Mouse (Mus musculus) midbrain, embryonic 11.5 days (tissue): ENCODE measurements around the gene Morf4l1. TPM values are rescaled to one million over a fixed set of nuclear protein-coding genes. Genes with fewer than 3 reads are reported as not detected.
"Not testable (repeated sequence)": the region's sequence is repeated elsewhere in the genome, so short reads cannot be mapped to it uniquely, and the experiment has no call there.

Source experiments
- ATAC-seq: fragments of 200-750 bp; cut with Nextera tagmentation; 2 replicates; pipeline ENCODE4 v1.8.0; 2017; ENCODE audit warnings: moderate TSS enrichment, moderate library complexity; ENCODE audit not compliant: low FRiP score
- DNase-seq: peaks from one replicate; pipeline ENCODE4 v3.0.0; 2015; ENCODE audit warnings: low spot score; ENCODE audit errors: missing footprints
- H3K27ac ChIP-seq: fragments of 300-500 bp; sonication (generic); 2 replicates; pipeline ENCODE4 v1.5.1; 2014; ENCODE audit warnings: low read depth, low read length
- H3K27me3 ChIP-seq: fragments of 300-500 bp; sonication (generic); 2 replicates; pipeline ENCODE4 v1.6.1; 2014; ENCODE audit warnings: mild to moderate bottlenecking, low read length, moderate library complexity, mixed read lengths; ENCODE audit not compliant: control insufficient read depth, insufficient read depth
- H3K36me3 ChIP-seq: fragments of 300-500 bp; sonication (generic); 2 replicates; pipeline ENCODE4 v1.6.1; 2014; ENCODE audit warnings: mild to moderate bottlenecking, low read length, moderate library complexity, mixed read lengths; ENCODE audit not compliant: control insufficient read depth, insufficient read depth
- H3K4me1 ChIP-seq: fragments of 300-500 bp; sonication (generic); 2 replicates; pipeline ENCODE4 v1.6.1; 2014; ENCODE audit warnings: low read length; ENCODE audit not compliant: control insufficient read depth, insufficient read depth
- H3K4me2 ChIP-seq: fragments of 300-500 bp; sonication (generic); 2 replicates; pipeline ENCODE4 v1.6.1; 2014; ENCODE audit warnings: mild to moderate bottlenecking, moderate library complexity
- H3K4me3 ChIP-seq: fragments of 300-500 bp; sonication (generic); 2 replicates; pipeline ENCODE4 v1.5.1; 2014; ENCODE audit warnings: low read depth, low read length
- H3K9ac ChIP-seq: fragments of 300-500 bp; sonication (generic); 2 replicates; pipeline ENCODE4 v1.6.1; 2014; ENCODE audit warnings: low read length
- H3K9me3 ChIP-seq: fragments of 300-500 bp; sonication (generic); 2 replicates; pipeline ENCODE4 v1.6.1; 2016; ENCODE audit warnings: low read length; ENCODE audit not compliant: control insufficient read depth
- WGBS: fragments of 180-500 bp; shearing (Covaris S2); extraction: QIAGEN DNeasy Blood & Tissue Kit; methylation state at CpG from one replicate; pipeline ENCODE4 v1.1.7; 2014; 5-methylcytosine and 5-hydroxymethylcytosine counted together
- polyA plus RNA-seq: library from polyadenylated mRNA; unstranded; fragments of >200 nt; fragmentation: Nextera tagmentation; extraction: Ambion mirVana; gene quantifications from 2 replicates; pipeline ENCODE4 v1.2.1, GENCODE M21; 2014

Gene Morf4l1
- polyA plus RNA-seq, 1 experiment from 2014 or later = 573 TPM

- WGBS = 85% methylated on average over 9 of the region's 9 CpGs
- no peaks in the 10 kb centered on the region for H3K27me3 ChIP-seq
- no peaks in the 10 kb centered on the region for H3K9me3 ChIP-seq
- no peak overlapping the region for H3K27ac ChIP-seq
- no peaks in the 10 kb centered on the region for H3K36me3 ChIP-seq
- H3K9ac ChIP-seq = no peak overlapping the region
- no peaks in the 10 kb centered on the region for H3K4me1 ChIP-seq
- H3K4me3 ChIP-seq = no peak overlapping the region
- no peak for ATAC-seq
- DNase-seq = no peak
- no peak overlapping the region for H3K4me2 ChIP-seq
These were observed 54.6 kb downstream of the Morf4l1 start for GRCm38 (mm10) chr9:90059828-90060573.

GRCm38 (mm10) chr9:90056716-90057115 lies 57.9 kb downstream of the Morf4l1 start:
- DNase-seq (no peak), ATAC-seq (no peak)
- 75% methylated on average over 2 of the region's 2 CpGs for WGBS
- Histone ChIP-seq H3K27me3 (no peaks in the 10 kb centered on the region), H3K4me3 (no peak overlapping the region), H3K4me1 (peaks cover 4% of the 10 kb centered on the region), H3K27ac (no peak overlapping the region), H3K9me3 (no peaks in the 10 kb centered on the region), H3K4me2 (no peak overlapping the region), H3K9ac (no peak overlapping the region), H3K36me3 (no peaks in the 10 kb centered on the region)

GRCm38 (mm10) chr9:90055911-90056310 lies 58.7 kb downstream of the Morf4l1 start:
- Histone ChIP-seq H3K27me3 (no peaks in the 10 kb centered on the region), H3K36me3 (no peaks in the 10 kb centered on the region), H3K4me1 (peaks cover 4% of the 10 kb centered on the region), H3K27ac (no peak overlapping the region), H3K4me3 (no peak overlapping the region), H3K9ac (no peak overlapping the region), H3K9me3 (no peaks in the 10 kb centered on the region), H3K4me2 (no peak overlapping the region)
- no peak for DNase-seq
- WGBS = 79% methylated on average over 3 of the region's 3 CpGs
- ATAC-seq = no peak

- ATAC-seq (no peak), DNase-seq (no peak)
- no peaks in the 10 kb centered on the region for H3K27me3 ChIP-seq
- H3K36me3 ChIP-seq = no peaks in the 10 kb centered on the region
- WGBS = 62% methylated on average over 5 of the region's 5 CpGs
- H3K9ac ChIP-seq = no peak overlapping the region
- H3K4me3 ChIP-seq = no peak overlapping the region
- H3K4me2 ChIP-seq = no peak overlapping the region; the same call in 1 of the 2 replicates
- H3K9me3 ChIP-seq = no peaks in the 10 kb centered on the region
- no peak overlapping the region for H3K27ac ChIP-seq
- H3K4me1 ChIP-seq = peaks cover 4% of the 10 kb centered on the region
These were observed 59.2 kb downstream of the Morf4l1 start for GRCm38 (mm10) chr9:90055409-90055808.

GRCm38 (mm10) chr9:90054371-90055145 lies 60.0 kb downstream of the Morf4l1 start:
- Histone ChIP-seq H3K27me3 (no peaks in the 10 kb centered on the region), H3K4me1 (peaks cover 4% of the 10 kb centered on the region), H3K4me2 (peak overlapping the region; percentile 78), H3K9ac (peak overlapping the region; percentile 66), H3K4me3 (peak overlapping the region; percentile 46), H3K27ac (no peak overlapping the region), H3K9me3 (no peaks in the 10 kb centered on the region), H3K36me3 (no peaks in the 10 kb centered on the region)
- peak; percentile 94 for DNase-seq
- under 1% methylated on average over 33 of the region's 37 CpGs for WGBS
- peak; percentile 93 for ATAC-seq

GRCm38 (mm10) chr9:90053852-90054251 lies 60.7 kb downstream of the Morf4l1 start, which contains the start of gene Ctsh:
TSS of gene Ctsh (plus strand) at chr9:90054152.
- H3K4me1 ChIP-seq = peaks cover 4% of the 10 kb centered on the region
- DNase-seq = no peak
- H3K4me2 ChIP-seq = peak within 1 kb of the TSS; percentile 78
- no peaks in the 10 kb centered on the region for H3K36me3 ChIP-seq
- ATAC-seq = no peak
- no peaks in the 10 kb centered on the region for H3K9me3 ChIP-seq
- H3K27me3 ChIP-seq = no peaks in the 10 kb centered on the region
- peak within 1 kb of the TSS; percentile 46 for H3K4me3 ChIP-seq
- 90% methylated on average over 2 of the region's 2 CpGs for WGBS
- peak within 1 kb of the TSS; percentile 66 for H3K9ac ChIP-seq
- H3K27ac ChIP-seq = no peak within 1 kb of the TSS

GRCm38 (mm10) chr9:90047937-90048627 lies 66.5 kb downstream of the Morf4l1 start:
- Histone ChIP-seq H3K9me3 (no peaks in the 10 kb centered on the region), H3K27me3 (no peaks in the 10 kb centered on the region), H3K9ac (no peak overlapping the region), H3K4me3 (no peak overlapping the region), H3K4me1 (no peaks in the 10 kb centered on the region), H3K36me3 (no peaks in the 10 kb centered on the region), H3K27ac (no peak overlapping the region), H3K4me2 (no peak overlapping the region)
- no peak for DNase-seq
- 58% methylated on average over 5 of the region's 5 CpGs for WGBS
- ATAC-seq = no peak

GRCm38 (mm10) chr9:90045191-90045590 lies 69.4 kb downstream of the Morf4l1 start:
- no peaks in the 10 kb centered on the region for H3K36me3 ChIP-seq
- no peak overlapping the region for H3K4me3 ChIP-seq
- no peak overlapping the region for H3K4me2 ChIP-seq
- H3K9ac ChIP-seq = no peak overlapping the region
- H3K9me3 ChIP-seq = no peaks in the 10 kb centered on the region
- whole genome bisulfite sequencing = 87% methylated on average over 7 of the region's 7 CpGs
- DNase-seq (no peak), ATAC-seq (no peak)
- H3K27me3 ChIP-seq = no peaks in the 10 kb centered on the region
- H3K4me1 ChIP-seq = no peaks in the 10 kb centered on the region
- no peak overlapping the region for H3K27ac ChIP-seq

GRCm38 (mm10) chr9:90042906-90043305 lies 71.7 kb downstream of the Morf4l1 start:
- not testable (repeated sequence) for H3K9me3 ChIP-seq, DNase-seq, H3K9ac ChIP-seq, H3K27ac ChIP-seq, H3K4me1 ChIP-seq, H3K36me3 ChIP-seq, H3K27me3 ChIP-seq, H3K4me2 ChIP-seq, H3K4me3 ChIP-seq, ATAC-seq
- WGBS = 90% methylated on average over 8 of the region's 8 CpGs
